Mouse (Mus musculus): Measurements from ENCODE around the gene Olfr1415. TPM values are rescaled to one million over a fixed set of nuclear protein-coding genes. Genes with fewer than 3 reads are reported as not detected.

The Olfr1415 gene
- total RNA-seq, 2 experiments from 2014 or later: not detected

DNA sequence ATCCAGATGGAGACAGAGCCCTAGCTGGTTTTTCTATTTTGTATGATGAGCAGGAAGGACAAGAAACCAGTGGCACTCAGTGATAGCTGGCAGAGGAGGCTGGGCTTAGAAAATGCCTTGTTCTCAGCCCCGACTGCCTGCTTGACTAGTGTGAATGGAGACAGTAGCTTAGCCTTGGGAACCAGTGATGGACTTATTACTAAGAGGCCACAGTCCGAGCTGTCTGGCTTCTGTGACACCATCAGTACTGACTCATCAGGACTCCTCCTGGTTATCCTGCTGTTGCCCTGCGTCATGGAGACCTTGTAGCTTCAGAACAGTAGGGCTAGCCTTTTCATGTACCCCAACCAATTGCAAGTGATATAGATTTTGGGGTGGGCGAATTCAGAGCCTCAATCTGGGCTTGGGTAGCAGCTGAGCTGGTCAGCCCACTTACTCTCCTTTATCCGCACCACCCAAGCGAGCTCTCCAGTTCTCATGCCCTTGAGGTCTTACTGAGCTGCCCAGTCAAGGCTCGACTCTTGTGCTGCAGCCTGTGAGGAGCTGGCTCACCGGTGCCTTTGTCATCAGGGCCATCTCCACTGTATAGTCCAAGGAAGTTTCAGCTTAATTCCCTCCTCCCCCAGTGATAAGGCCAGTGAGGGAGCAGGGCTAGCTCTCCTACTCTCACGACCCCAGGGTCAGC, 55.7 kb downstream of the Olfr1415 start:
- intact Hi-C loops (cut with DNase I): no loop called here

More for the DNA sequence above, 55.7 kb downstream of the Olfr1415 start:
- DNase-seq (ENCODE audit: extremely low spot score in 1 of 2, low spot score in 2 of 2): no peak

Small RNA genes within 50 kb of the gene (microRNA-seq; reads per million reads assigned to microRNA genes)
- gene Mir6900: 10.3 reads per million, percentile 31 among the genes with 10 or more reads in this experiment

Other genes starting within 250 kb of the Olfr1415 start
- gene Ndufa10, start 22.2 kb downstream of the Olfr1415 start, total RNA-seq (2021): 100 to 1,000 TPM; 195 to 216 TPM
- gene Olfr1416, start 11.0 kb downstream of the Olfr1415 start, total RNA-seq (2021): not detected
- not detected for gene Olfr1414, start 22.6 kb upstream of the Olfr1415 start, total RNA-seq (2021)
- gene Olfr1413, start 75.2 kb upstream of the Olfr1415 start, total RNA-seq (2021): not detected
- gene Olfr1412, start 89.7 kb upstream of the Olfr1415 start, total RNA-seq (2021): not detected
- gene Olfr1411, start 98.3 kb upstream of the Olfr1415 start, total RNA-seq (2021): not detected
- gene Olfr1410, start 109.7 kb upstream of the Olfr1415 start, total RNA-seq (2021): not detected
- not detected for gene Olfr12, start 121.7 kb upstream of the Olfr1415 start, total RNA-seq (2021)
- gene Cops9, start 145.9 kb upstream of the Olfr1415 start, total RNA-seq (2021): 100 to 1,000 TPM; 235 to 237 TPM
- gene Otos, start 152.7 kb upstream of the Olfr1415 start, total RNA-seq (2021): not detected